Mouse (Mus musculus): ENCODE results near the gene Tctn1.
A peak's percentile ranks its signal among the peaks of the same experiment; 100 is the strongest.

Tctn1 gene

DNA sequence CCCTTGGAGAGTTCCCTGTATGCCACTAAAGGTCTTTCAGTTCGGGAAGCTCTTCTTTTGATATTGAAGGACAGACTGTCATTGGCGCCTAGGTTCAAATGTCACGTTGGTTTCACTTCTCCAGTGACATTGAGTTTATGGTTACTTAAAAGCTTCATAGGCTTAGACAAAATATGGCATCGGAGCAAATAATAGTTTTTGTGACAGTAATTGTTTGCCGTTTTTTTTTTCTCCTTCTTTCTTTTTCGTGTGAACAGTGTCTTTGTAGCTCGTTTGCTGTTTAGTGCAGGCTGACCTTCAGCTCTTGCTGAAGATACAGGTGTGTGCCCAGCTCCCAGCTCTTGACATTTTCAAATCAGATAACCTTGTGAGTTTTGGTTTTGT, 21.5 kb upstream of the Tctn1 start:
- DNase-seq (ENCODE audit: low read depth, low spot score) = peak; percentile 77

DNA sequence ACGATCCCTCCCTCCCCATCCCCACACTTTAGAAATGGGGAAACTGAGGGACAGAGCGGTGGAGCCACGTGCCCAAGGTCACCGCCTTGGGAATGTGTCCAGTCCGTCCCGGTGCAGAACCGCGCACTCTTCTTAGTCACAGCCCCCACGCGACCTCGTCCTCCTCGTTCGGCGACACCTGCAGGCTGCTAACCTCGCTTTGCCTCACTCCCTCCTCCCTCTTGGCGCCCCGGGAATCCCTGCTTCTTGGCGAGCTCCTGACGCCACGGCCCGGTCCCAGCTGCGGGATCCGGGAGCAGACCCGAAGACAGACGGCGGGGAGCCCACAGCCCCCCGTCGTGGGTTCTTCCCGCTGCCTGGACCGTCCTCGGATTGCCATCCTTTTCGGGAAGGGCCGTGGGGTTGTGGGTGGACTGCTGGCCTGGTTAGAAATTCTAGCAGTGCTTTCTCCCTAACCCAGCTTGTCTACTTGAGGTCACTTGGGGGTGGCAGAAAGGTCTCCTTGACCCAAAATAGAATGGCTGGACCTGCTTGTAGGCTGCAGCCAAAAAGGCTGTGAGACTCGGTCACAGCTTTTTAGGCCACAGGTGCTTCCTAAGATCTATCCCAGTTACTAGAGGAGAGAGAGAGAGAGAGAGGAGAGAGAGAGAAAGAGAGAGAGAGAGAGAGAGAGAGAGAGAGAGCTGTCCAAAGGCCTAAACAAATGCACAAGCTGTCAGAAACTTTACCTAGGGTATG, 20.9 kb upstream of the Tctn1 start:
- DNase-seq (ENCODE audit: low read depth, low spot score) = peak; percentile 59

DNA sequence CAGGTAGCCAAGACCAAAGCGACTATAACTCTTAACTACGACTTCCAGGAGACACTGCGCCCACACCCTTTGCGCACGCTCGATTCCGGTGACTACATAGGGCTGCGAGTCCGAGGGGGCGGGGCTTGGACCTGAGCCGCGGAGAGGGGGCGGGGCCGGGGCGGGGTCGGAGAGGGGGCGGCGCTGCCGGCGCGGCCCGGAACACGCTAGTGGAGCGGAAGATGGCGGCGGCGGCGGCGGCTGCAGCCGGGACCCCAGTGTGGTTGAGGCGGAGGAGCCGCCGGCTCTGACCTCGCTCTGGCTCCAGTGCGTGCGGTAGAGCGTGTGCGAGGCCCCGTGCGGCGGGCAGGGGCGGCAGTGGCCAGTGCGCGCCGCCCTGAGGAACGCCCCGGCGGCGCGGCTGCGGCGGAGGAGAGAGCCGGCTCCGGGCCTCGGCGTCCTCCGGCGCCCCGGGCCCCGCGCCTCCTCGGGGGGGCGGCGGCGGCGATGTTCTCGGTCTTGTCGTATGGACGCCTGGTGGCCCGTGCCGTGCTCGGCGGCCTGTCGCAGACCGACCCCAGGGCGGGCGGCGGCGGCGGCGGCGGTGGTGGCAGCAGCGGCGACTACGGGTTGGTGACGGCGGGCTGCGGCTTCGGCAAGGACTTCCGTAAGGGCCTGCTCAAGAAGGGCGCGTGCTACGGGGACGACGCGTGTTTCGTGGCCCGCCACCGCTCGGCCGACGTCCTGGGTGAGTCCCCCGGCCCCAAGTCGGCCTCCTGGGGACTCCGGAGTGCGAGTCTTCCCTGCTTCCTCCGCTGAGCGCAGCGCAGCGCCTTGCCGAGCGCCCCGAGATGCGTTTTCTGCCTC, 20.1 kb upstream of the Tctn1 start, which contains the start of gene Pptc7:
Gene Pptc7, plus strand, starts transcription at position 183 of the 846 bp plus-strand sequence.
- peak; percentile 93 for DNase-seq (ENCODE audit: low read depth, low spot score)

DNA sequence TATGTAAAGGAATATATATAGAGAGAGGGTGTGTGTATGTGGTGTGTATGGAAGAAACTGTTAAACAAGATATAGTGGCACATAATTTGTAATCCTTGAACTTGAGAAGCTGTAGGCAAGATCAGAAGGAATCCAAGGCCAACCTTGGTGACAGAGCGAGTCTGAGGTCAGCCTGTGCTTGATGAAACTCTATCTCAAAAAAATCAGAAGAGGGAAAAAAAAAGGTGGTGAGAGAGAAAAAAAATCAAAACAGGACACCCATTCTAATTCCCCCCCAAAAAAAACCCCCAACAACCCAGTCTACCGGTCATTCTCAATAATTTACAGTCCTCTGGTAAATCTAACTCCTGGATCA, 19.5 kb upstream of the Tctn1 start:
- DNase-seq (ENCODE audit: low read depth, low spot score) = no peak

DNA sequence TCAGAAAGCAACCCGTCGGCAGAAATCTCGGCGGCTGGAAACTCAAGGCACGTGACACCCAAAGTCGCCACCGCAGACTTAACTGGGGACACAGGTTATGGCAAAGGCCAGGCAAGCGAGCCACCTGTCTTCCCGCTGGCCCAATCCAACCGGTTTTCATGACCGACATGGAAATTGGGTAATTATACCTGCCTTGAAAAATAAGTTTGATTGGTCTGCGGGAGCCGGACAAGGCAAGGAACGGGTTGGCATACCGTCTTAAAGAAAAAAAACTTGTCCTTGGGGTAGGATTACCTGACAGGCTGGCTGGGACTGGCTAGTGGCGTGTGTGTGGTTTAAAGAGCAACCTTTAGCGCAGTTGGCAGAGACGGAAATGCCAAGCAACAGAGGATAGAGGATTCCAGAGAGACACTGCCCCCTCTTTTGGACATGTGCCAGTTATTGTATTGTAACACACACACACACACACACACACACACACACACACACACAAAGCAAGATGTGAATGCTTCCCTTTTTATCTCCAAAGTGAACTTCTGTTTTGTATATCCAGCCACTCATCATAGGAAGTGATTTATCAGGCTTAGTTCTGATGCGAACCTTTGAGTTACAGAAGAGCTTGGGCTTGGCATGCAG, 16.7 kb upstream of the Tctn1 start:
- DNase-seq (ENCODE audit: low read depth, low spot score) = no peak

DNA sequence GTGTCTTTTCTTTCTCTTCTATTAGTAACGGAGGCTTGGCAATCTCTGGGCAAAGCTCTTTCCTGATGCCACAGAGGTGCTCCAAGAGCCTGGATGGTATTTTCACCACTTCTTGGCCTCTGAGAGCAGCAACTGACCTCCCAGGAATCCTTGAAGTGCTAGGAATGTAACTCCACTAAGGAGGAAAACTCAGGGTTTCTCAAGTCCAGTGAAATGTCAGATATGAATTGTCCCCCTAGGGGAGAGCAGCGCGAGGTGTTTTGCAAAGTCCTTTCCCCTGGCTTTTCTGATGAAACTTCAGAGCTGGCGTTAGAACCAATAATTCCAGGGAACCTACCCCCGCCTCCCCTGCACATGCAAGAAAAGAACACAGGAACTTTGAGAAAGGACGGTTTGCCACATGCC, 16.2 kb upstream of the Tctn1 start:
- no peak for DNase-seq (ENCODE audit: low read depth, low spot score)

DNA sequence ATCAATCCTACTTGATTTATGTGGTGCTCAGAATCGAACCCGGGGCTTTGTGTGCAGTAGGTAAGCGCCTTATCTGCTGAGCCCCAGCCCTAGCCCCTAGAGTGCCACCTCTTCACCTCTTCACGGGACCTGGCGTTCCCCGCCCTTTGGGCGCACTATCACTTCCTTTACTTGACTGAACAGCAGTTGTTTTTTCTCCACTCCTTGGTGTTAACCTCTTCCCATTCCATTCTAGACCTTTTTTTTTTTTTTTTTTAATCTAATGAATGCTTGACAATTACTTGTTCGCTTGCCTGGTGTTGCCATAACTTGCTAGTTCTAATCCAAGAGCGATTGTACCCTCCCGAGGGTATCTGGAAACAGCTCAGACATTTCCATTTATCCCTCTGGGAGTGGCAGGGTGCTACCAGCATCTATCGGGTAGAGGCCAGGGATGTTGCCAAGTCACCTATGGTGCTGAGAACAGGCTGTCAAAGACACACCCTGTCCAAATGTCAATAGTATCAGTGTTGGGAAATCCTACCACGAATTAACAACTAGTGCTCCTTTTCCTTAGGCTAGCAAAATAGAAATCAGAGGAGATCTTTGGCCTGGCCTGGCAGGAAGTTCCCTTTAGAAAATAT, 15.7 kb upstream of the Tctn1 start:
- DNase-seq (ENCODE audit: low read depth, low spot score) = no peak

DNA sequence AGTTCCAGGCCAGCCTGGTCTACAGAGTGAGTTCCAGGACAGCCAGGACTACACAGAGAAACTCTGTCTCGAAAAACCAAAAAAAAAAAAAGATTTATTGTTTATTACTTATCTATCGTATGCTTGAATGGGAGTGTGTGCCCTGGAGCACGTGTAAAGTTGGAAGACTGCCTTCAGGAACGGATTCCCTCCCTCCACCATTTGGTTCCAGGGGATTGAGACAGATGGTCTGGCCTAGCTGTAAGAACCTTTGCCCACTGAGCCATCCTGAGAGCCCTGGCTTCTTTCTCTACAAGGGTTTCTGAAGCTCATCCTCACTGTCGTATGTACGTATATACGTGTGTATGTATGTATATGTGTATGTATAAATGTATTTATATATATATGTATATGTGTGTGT, 14.7 kb upstream of the Tctn1 start:
- no peak for DNase-seq (ENCODE audit: low read depth, low spot score)

DNA sequence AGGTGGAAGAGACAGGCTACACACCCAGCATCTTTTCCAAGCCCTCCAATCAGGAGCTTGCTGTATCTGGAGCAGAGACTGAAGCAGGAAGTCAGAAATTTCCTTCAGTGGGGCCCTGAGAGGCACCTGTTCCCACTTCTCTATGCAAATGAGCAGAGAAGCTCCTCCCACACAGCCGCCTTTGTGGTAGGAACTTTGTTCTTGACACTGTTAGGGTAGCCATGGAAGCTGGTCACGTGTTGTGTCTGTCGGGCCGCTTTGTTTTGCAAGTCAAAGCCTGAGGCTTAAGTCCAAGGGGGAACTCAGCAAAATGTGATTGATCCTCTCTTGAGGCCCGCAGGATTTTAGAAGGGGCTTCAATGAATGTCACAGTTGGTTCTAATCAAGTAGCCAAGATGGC, 10.5 kb upstream of the Tctn1 start:
- DNase-seq (ENCODE audit: low read depth, low spot score) = peak; percentile 79

DNA sequence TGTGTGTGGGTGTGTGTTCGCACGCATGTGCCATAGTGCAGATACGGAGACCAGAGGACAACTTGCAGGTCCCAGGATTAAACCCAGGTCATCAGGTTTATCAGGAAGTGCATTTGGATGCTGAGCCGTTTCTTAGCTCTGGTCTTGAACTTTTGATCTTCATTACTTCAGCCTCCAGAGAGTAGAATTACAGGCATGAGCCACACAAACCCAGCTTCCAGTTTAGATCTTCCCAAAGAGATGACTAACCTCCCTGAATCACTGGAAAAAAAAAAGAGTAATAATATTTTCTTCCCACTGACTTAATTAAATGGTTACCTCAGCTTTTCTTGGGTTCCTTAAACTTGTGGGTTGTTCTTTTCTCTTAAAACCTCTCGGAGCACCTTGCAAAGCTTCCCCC, 8.6 kb upstream of the Tctn1 start:
- DNase-seq (ENCODE audit: low read depth, low spot score) = no peak

DNA sequence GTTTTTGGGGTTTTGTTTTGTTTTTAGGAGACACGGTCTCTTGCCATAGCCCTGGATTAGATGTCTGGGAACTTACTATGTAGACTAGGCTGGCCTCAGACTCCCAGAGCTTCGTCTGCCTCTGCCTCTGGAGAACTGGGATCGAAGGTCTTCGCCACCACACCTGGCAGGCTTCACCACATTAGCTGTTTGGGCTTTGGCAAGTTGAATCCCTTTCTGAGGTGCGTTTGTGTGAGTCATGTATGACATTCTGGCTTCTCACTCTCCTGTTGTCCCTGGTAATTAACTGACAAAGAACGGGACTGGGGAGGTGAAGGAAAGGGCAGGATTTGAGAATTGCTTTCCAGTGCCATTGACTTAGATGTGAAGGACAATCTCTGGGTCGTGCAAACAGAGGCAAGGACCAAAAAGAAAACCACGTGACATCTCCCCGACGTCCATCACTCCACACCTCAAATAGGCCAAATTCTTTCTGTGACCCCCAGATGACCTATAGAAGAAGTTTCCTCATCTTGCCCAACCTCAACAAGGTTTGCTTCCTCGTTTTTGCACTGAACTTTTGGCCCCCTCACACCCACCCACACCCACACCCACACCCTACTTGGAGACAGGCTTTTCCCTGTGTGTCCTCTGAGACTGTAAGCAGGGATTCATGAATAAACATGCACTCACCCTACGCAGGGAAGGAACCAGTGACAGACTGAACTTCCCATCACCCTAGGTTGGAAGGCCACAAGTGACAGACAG, 4.8 kb upstream of the Tctn1 start:
- no peak for DNase-seq (ENCODE audit: low read depth, low spot score)

DNA sequence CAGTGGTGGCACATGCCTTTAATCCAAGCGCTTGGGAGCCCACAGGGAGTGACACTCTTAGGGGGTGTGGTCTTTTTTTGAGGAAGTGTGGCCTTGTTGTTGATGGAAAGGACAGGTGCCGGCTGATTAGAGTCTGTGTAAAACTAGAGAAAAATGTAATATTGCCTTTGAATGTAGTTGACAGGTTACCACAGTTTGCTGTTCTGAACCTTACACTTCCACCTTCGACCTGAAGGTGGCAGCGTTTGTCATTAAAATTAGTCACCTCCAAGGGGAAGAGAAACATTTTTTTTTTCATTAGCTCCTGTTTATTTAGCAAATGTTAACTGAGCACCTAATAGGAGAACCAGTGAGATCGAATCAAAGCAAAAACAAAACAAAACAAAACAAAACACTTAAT, 3.6 kb upstream of the Tctn1 start:
- peak; percentile 92 for DNase-seq (ENCODE audit: low read depth, low spot score)

DNA sequence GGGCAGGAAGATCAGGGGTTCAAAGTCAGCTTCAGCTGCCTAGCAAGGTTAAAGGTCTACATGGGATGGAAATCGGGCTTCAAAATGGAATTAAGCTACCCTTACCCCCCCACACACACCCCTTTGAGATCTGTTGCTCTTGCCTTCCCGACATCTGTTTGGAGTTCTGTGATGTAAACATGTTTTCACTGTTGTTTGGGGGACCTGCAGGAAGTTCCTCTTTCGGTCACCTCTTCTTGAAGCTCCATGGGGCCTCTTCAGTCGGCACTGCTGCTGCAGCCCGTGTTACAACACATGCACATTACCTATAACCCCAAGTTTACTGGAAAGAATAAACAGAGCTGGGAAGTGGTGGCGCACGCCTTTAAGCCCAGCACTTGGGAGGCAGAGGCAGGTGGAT, 2.9 kb upstream of the Tctn1 start:
- DNase-seq (ENCODE audit: low read depth, low spot score) = peak; percentile 85

DNA sequence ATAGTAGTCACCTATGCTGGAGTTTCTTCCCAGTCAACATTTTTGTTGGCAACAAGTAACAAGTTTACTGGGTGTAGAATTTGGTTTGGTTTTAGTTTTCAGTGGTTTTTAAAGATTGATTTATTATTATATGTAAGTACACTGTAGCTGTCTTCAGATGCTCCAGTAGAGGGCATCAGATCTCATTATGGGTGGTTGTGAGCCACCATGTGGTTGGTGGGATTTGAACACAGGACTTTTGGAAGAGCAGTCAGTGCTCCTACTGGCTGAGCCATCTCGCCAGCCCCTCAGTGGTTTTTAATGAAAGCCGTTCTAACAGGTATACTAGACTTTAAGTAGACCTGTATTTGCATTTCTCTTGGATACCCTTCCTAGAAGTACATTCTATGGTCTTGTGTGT, 1.7 kb upstream of the Tctn1 start:
- peak; percentile 58 for DNase-seq (ENCODE audit: low read depth, low spot score)

DNA sequence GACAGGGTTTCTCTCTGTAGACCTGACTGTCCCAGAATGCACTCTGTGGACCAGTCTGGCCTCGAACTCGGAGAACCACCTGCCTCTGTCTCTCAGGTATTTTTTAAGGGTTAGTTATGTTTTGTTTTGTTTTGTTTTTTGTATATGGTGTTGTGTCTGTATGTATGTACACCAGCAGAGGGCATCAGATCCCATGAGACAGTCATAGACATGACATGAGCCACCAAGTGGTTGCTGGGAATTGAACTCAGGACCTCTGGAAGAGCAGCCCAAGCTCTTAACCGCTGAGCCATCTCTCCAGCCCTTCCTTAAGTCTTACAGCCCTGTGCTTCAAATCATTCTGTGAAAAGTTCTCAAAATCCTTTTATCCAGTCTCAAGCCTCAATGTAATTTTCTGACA, 927 bp upstream of the Tctn1 start:
- DNase-seq (ENCODE audit: low read depth, low spot score) = peak; percentile 79

DNA sequence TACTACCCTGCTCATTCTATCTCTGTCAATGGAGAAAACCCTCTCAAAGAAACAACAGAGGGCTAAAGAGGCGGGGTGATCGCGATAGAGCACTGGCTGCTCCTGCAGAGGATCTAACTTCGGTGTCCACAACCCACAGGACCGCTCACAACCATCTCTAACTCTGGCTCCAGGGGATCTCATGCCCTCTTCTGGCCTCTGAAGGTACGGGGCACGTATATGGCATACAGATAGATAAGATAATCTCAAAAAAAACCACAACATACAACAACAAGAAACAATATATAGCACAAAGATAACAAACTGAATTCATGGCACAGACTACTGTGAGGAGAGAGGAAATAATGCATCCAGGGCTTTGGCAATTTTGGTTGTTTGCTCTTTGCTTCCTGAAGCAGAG, 2.2 kb downstream of the Tctn1 start:
- DNase-seq (ENCODE audit: low read depth, low spot score) = peak; percentile 56

DNA sequence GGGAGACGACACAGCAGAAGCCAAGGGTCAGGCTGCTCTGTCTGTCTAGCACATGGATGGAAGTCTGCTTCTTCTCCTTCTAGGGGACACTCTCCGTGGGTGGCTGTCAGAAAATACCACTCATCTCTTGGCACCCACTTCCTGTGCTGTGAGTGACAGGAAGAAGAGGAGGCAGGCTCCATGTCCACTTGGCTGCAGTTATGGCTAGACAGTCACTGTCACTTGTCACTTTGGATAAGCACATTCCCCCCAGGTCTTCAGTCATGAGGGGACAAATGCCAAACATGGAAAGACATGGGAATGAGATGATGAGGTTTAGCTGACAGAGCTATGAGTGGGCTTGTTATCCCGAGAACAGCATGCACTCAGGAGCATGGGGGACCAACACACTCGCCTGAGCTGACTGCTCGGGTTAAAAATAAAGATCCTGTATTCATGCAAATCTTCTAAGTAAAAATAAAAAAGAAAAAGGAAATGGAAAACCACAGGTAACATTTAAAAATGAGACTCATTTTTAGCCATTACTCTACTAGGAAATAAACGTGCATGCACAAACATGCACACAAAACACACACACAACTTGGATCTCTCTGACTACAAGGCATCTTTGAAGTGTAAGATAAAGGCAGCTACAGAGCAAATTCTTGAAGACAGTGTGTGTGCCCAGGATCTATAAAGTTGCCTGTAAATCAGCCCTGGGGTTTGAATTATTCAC, 6.1 kb downstream of the Tctn1 start:
- DNase-seq (ENCODE audit: low read depth, low spot score) = peak; percentile 54

DNA sequence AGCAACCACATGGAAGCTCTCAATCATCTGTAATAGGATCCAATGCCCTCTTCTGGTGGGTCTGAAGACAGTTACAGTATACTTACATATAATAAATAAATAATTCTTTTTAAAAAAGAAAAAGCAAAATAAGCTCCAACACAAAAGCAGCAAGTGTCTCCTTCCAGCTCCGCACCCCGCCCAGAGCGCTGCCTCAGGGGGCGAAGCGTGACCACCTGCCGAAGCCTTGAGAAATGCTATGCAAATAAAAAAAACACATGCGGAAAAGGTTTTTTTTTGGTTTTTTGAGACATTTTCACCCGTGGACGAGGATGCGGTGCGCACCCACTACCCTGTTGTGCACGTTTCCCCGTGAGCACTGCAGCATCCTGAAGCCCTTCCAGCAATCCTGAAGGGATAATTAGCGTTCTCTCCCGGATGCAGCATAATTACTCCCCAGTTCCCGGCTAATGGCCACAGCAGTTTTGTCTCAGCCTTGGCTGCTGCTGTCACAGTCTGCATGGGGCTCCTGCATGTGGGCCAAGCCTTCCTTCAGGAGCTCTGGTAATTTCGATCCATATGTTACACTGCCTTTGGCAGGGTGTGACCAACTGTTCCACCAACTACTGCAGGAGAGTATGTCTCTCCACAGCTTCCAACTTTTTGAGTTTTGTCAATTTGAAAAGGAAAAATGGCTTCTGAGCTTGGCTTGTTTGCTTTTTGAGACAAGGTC, 12.2 kb downstream of the Tctn1 start:
- no peak for DNase-seq (ENCODE audit: low read depth, low spot score)

DNA sequence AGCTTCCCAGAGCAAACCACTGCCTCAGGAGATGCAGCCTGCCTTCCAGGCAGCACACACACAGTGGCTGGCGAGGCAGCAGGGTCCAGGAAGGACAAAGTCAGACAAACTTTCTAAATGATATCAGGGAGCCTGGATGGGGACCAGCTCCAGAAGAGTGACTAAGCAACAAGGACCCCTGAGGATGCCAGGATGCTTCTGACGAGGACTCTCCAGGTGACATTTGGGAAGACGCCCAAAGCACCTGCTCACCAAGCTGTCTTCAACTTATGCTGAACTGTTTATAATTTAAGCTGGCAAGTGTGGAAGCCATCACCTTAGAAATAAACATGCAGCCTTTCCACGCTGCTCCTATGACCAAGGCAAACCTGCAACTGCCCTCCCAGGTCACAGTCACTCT, 15.0 kb downstream of the Tctn1 start:
- no peak for DNase-seq (ENCODE audit: low read depth, low spot score)

DNA sequence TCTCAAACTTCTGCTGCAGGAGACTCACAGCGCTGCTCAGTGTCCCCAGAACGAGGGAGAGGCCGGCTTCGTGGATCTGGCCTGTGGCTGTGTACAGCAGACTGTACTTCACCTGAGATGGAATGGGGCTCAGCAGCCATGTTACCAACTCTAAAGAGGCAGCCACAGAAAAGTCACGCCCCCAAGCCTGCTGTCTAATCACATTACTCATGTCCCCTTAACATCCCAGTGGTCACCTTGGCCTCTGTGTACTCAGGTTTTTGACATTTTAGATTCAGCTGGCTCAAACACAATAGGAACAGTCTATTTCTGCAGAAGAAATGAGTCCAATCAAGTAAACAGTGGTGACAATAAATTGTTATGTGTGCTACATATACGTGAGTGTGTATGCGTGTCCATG, 16.3 kb downstream of the Tctn1 start:
- no peak for DNase-seq (ENCODE audit: low read depth, low spot score)

All from A20 (cell line).